ENCODE assay signal across 35 mouse cellular contexts in genomic region chr4:149409759-149410158, GRCm38 (mm10). TPM values are rescaled to one million over a fixed set of nuclear protein-coding genes. Genes with fewer than 3 reads are reported as not detected.
"Had no signal": no experiment of that assay in that cellular context is flagged by ENCODE, and none has a peak within 500 bp of the region (broad histone marks: within the 10 kb centered on the region; RNA-seq: fewer than 3 reads in every experiment).

No protein-coding gene starts in this region.

- DNase-seq: heart, postnatal 10 days; heart, postnatal 14 days; heart, postnatal 36 days; heart, postnatal 4 days; kidney, adult 11 months; kidney, adult 18-20 months; kidney, adult 2 months; kidney, adult 8-10 months; kidney, adult 9 months; kidney, postnatal 10 days; kidney, postnatal 14 days; kidney, postnatal 25 days; kidney, postnatal 36 days; kidney, postnatal 4 days; layer of hippocampus, adult 9-11 months; layer of hippocampus, postnatal 36 days had no signal

- H3K27ac ChIP-seq: heart, embryonic 10.5 days; heart, embryonic 13.5 days; heart, embryonic 15.5 days; hindbrain, embryonic 10.5 days; hindbrain, embryonic 12.5 days; hindbrain, embryonic 13.5 days; hindbrain, embryonic 14.5 days; hindbrain, embryonic 15.5 days; hindbrain, postnatal 0 days; intestine, embryonic 15.5 days; kidney, embryonic 15.5 days; kidney, postnatal 0 days; layer of hippocampus, adult 2 months had no signal

- H3K4me3 ChIP-seq: heart, embryonic 10.5 days; heart, embryonic 12.5 days; heart, embryonic 13.5 days; heart, embryonic 15.5 days; hindbrain, embryonic 10.5 days; hindbrain, embryonic 12.5 days; hindbrain, embryonic 13.5 days; hindbrain, embryonic 15.5 days; intestine, embryonic 15.5 days; kidney, embryonic 15.5 days; layer of hippocampus, adult 2 months had no signal

- H3K36me3 ChIP-seq: hindbrain, embryonic 15.5 days; intestine, embryonic 15.5 days had no signal

- H3K27me3 ChIP-seq: heart, embryonic 12.5 days; heart, embryonic 13.5 days; heart, embryonic 15.5 days; hindbrain, embryonic 12.5 days; hindbrain, embryonic 13.5 days; hindbrain, embryonic 15.5 days; intestine, embryonic 15.5 days; kidney, embryonic 15.5 days had no signal

- ATAC-seq: hindbrain, embryonic 16.5 days; hindbrain, postnatal 0 days; inflammation-experienced regulatory T-cells, adult 6 months; intestine, embryonic 15.5 days; intestine, embryonic 16.5 days; intestine, postnatal 0 days had no signal

RNA-seq across cellular contexts. Expression of gene Rbp7, which starts 45.0 kb away (rescaled TPM):
- polyA plus RNA-seq: hindbrain, embryonic 10.5 days; hindbrain, embryonic 11.5 days; hindbrain, embryonic 12.5 days; hindbrain, embryonic 13.5 days; hindbrain, embryonic 14.5 days; hindbrain, embryonic 15.5 days; hindbrain, embryonic 16.5 days; hindbrain, postnatal 0 days; inflammation-experienced regulatory T-cells, adult 6 months had no signal
